Mouse (Mus musculus) testis, postnatal 10 days (tissue): Measurements from ENCODE around the gene Plpp7.
A peak's percentile ranks its signal among the peaks of the same experiment; 100 is the strongest.

Experiments used
- DNase-seq: peaks from one replicate; pipeline ENCODE4 v3.0.0; 2021; ENCODE audit warnings: low spot score

The Plpp7 gene

GRCm38 (mm10) chr2:32095351-32096121 is at the start of gene Plpp7:
Gene Plpp7 (plus strand): TSS chr2:32095528.
- DNase-seq = peak; percentile 71

- DNase-seq = no peak
These were observed 49.3 kb upstream of the Plpp7 start for GRCm38 (mm10) chr2:32046009-32046408.

GRCm38 (mm10) chr2:32047323-32047722 is 48.0 kb upstream of the Plpp7 start:
- no peak for DNase-seq

- no peak for DNase-seq
These were observed 43.5 kb upstream of the Plpp7 start for GRCm38 (mm10) chr2:32051791-32052190.

- no peak for DNase-seq
These were observed 42.9 kb upstream of the Plpp7 start for GRCm38 (mm10) chr2:32052418-32052817.

GRCm38 (mm10) chr2:32055357-32055965 is 39.9 kb upstream of the Plpp7 start:
- no peak for DNase-seq

GRCm38 (mm10) chr2:32056524-32056923 is 38.8 kb upstream of the Plpp7 start:
- no peak for DNase-seq

- DNase-seq = no peak
These were observed 38.0 kb upstream of the Plpp7 start for GRCm38 (mm10) chr2:32057360-32057759.

GRCm38 (mm10) chr2:32057794-32058193 is 37.5 kb upstream of the Plpp7 start:
- DNase-seq = no peak

- DNase-seq = no peak
These were observed 37.1 kb upstream of the Plpp7 start for GRCm38 (mm10) chr2:32058241-32058640.

- no peak for DNase-seq
These were observed 36.6 kb upstream of the Plpp7 start for GRCm38 (mm10) chr2:32058716-32059115.

GRCm38 (mm10) chr2:32059613-32060012 is 35.7 kb upstream of the Plpp7 start:
- no peak for DNase-seq

- no peak for DNase-seq
These were observed 35.0 kb upstream of the Plpp7 start for GRCm38 (mm10) chr2:32060228-32060805.

GRCm38 (mm10) chr2:32061189-32061588 is 34.1 kb upstream of the Plpp7 start:
- DNase-seq = no peak

- no peak for DNase-seq
These were observed 33.4 kb upstream of the Plpp7 start for GRCm38 (mm10) chr2:32061722-32062505.

- DNase-seq = no peak
These were observed 32.5 kb upstream of the Plpp7 start for GRCm38 (mm10) chr2:32062626-32063410.

GRCm38 (mm10) chr2:32063451-32064151 is 31.7 kb upstream of the Plpp7 start:
- DNase-seq = no peak

- no peak for DNase-seq
These were observed 30.4 kb upstream of the Plpp7 start for GRCm38 (mm10) chr2:32064913-32065312.

GRCm38 (mm10) chr2:32065371-32065791 is 29.9 kb upstream of the Plpp7 start:
- DNase-seq = no peak

GRCm38 (mm10) chr2:32066005-32066404 is 29.3 kb upstream of the Plpp7 start:
- no peak for DNase-seq
